Mouse (Mus musculus): Measurements from ENCODE around the gene Syt8.

Syt8 gene

DNA sequence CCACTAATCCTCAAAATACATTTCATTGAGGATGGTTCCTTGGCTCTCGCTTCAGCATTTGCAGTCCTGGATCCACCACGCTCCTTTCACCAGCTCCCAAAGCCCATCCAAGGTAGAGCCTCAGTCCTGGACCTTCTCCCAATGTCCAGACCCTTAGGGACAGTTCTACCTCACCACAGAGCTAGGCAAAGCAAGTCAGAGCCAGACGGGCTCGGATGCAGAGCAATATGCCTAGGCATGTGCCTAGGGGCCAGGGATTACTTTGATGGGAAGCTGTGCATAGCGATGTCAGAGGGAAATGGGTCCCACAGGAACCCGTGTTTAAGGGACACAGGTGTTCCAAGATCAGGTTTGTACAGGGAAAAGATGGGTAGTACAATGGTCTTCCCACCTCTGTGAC is 10.7 kb downstream of the Syt8 start:
- no peak for DNase-seq (ENCODE audit: low read depth, low spot score)

DNA sequence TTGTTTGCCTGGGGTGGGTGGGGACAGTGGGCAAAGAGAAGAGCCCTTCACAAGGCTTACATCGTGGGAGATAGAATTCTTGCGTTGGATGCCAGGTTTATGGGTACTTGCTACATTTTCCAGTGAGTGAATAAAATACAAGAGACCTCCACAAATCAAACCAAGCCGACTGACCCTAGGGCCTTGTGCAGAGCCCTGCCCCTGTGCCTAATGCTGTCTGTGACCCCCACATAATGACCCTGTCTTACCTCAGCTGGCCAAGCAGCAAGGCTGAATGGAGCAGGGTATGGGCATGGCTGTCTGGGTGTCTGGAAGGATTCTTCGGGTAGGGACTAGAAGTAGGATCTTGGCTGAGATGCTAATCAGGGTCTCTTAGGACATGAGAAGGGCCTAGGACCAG is 11.6 kb downstream of the Syt8 start:
- DNase-seq (ENCODE audit: low read depth, low spot score): no peak

DNA sequence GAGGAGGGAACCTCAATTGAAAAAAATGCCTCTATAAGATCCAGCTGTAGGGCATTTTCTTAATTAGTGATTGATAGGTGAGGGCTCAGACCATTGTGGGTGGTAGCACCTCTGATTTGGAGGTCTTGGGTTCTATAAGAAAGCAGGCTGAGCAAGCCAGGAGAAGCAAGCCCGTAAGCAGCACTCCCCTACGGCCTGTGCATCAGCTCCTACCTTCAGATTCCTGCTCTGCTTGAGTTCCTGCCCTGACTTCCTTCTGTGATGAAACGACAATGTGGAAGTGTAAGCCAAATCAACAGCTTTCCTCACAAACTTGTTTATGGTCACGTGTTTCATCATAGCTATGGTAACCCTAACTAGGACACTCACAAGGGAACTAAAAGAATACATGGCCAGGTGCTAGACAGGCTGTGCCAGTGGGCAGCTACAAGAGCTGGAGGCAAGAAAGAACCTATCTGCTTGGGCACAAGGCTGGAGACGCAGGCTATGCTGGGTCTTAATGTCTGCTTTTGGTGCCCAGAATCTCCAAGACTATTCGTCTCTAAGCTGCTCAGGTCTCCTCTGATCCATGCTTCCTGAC is 14.5 kb downstream of the Syt8 start:
- DNase-seq (ENCODE audit: low read depth, low spot score): no peak

DNA sequence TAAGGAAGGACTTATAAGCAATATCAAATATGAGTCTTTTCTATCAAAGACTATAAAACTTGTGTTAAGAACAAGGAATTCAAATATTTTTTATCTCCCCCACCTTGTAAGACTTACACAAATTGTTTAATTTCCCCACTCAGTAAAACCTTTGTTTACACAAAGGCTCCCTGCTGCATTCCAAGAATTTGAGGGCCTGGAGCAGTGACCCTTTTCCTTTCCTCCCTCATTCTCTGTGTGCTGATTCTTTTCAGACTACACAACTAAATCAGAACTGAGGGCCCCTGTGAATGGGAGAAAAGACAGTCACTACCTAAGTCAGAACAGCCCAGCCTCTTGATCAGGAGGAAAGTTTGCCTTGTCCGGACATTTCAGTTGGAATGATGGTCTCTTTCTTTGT is 20.1 kb downstream of the Syt8 start:
- no peak for DNase-seq (ENCODE audit: low read depth, low spot score)

DNA sequence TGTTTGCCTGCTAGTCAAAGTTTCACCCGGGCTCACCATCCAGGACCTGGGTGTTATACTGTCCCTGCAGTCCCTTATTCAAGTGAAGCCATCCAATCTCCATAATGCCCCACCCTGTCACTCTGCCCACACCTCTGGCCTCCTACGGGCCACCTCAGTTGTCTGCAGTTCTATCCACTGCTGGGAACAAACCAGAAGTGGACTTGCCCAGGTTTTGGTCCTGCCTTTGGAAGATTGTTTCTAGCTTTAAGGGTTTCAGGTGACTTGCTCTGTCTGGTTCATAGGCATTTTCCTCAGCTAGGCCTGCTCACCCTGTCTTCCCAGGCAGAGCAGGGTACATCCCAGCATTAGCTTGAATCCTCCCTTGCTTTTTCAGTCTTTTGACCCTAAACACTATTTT is 20.6 kb downstream of the Syt8 start:
- no peak for DNase-seq (ENCODE audit: low read depth, low spot score)

DNA sequence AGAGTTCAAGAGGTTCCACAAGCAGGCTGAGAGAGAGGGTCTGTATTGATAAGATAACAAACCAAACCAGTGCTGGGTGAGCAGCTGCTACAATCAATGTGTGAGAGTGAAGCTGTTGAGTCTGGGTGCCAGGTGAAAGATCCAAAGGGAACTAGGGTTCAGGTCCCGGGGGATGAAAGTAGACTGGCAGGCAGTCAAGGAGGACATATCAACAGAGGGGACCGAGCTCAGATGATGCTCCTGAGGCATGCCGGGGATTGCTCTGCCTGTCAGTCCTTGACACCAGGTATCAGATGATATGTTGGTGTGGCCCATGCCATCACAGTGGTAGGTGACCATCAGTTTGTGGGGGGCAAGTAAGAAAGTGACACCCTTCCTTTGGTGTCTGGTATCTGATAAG is 22.2 kb downstream of the Syt8 start:
- no peak for DNase-seq (ENCODE audit: low read depth, low spot score)

DNA sequence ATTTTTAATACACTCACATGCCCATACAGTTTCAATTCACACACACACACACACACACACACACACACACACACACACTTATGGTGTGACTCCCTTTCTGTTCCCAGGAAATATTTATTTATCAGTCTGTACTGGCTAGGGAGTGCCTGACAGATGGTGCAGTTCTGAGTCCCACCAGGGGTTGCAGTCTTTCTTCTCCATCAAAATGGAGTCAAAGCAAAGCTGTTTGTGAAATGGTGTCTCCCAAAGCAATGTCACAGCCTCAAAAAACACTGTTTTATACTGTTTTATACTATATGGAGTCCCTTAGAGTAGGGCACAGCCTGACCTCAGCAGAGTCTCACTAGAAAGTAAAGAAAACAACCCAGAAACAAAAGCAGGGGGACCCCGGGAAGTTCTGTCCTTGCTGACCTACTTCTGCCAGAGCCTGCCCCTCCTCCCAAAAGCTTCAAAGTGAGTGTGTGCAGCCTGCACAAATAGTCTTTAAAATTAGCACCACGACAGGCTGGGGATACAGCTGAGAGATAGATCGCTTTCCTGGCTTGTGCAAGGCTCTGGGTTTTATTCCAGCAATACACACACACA is 22.7 kb downstream of the Syt8 start:
- DNase-seq (ENCODE audit: low read depth, low spot score): no peak

DNA sequence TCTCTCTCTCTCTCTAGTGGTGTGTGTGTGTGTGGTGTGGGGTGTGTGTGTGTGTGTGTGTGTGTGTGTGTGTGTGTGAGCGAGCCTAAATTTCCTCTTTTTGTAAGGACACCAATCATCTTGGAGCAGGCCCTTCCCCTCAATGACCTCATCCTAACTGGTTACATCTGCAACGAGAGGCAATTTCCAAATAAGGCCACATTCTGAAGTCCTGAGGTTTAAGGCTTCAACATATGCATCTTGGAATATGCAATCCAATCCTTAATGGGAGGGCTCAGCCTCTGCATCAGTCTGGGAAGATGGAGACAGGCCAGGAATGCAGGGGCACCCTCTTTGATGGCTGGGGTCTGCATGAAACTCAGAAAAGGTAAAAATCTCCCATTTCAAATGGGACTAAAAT is 23.4 kb downstream of the Syt8 start:
- no peak for DNase-seq (ENCODE audit: low read depth, low spot score)

DNA sequence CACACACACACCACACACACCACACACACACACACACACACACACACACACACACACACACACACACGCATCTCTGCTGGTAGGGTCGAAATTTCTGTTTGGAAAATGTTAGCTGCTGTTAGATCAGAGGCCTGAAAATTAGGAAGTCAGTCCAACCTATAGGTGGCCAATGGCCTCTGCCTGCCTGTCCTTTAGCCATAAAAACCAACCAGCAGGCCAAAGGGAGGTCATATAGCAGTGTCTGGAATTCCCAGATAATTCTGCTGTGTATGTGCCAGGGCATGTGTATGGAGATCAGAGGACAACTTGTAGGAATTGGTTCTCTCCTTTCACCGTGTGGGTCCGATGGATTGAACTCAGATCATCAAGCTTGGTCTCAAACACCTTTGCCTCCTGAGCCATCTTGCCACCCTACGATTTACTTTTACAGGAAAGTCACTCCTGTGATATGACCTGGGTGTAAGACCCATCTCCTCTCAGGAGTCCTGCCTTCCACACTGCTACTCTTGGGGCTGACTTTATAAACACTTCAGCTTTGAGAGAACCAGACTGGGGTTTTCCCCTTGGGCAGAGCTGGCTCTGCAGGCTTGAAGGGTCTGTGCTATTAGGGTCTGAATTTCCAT is 24.1 kb downstream of the Syt8 start:
- DNase-seq (ENCODE audit: low read depth, low spot score): no peak

DNA sequence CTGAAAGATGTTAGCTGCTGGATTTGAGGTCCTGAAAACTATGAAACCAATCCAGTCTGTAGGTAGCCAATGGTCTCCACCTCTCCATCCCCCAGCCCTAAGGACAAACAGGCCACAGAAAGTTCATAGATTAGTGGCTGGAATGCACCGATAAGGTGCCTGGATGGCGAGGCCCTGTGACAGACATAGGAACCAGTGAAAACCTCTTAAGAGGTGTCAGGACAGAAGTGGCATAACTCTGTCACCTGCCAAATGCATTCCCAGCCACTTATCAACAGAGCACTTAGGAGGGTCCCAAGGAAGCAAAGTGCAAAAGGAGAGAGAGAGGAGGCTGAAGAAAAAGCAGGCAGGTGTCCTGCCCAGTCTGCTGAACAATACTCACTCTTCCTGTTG is 24.6 kb downstream of the Syt8 start:
- no peak for DNase-seq (ENCODE audit: low read depth, low spot score)

DNA sequence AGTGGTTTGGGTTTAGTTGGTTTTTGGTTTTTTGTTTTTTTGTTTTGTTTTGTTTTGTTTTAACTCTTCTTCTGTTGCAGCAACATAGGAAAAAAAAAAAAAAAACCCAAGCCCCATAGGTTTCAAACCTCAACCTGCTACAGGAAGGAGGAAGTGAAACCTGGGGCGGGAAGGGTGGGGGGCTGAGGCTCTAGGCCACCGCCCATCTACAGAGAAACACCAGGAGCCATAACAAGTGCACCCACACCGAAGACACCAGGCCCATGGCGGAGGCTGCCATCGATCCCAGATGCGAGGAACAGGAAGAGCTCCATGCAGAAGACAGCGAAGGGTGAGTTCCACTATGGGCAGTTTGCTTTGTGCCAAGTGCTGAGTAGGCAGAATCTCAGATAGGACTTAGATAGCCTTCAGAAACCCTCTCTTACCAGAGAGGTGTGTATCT is 26.0 kb downstream of the Syt8 start, which contains the start of gene Lsp1:
Gene Lsp1 (plus strand): TSS at position 174 of the 442 bp plus-strand sequence.
- no peak for DNase-seq (ENCODE audit: low read depth, low spot score)

DNA sequence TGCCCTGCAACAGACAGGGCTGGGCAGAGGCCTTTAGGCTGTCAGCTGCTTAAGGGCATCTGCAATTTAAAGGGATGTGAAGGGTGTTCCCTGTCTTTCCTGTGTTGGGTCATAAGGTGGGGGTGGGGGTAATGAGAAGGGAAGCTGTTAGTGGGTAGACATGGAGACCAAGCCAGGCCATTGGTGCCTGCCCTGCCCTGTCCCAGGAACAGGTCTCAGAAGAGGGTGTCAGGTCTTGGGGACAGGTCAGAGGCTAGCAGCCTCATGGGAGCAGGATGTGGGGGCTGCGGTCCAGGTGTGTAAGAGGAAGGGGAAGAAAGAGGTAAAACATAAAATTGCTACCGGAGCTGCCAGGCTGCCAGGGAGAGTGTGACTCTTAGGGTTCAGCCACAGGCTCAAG is 26.8 kb downstream of the Syt8 start:
- DNase-seq (ENCODE audit: low read depth, low spot score): no peak

DNA sequence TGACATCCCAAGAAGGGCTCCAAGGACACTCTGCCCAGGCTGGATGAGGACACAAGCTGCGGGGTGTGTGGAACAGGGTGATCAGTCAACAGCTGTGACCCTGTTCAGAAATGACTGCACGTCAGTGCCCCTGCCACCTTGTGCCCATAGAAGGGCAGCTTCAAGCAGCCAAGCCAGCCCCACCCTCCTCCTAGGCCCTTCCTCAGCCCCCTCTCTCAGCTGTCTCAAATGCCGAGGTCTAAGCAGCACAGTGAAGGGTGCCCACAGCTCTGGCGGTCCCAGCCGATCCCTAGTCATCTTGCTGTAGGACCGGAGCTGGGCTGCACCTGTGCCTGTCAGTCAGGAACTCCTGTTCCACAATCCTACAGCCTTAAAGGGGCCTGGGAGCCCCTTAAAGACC is 27.5 kb downstream of the Syt8 start:
- DNase-seq (ENCODE audit: low read depth, low spot score): no peak

DNA sequence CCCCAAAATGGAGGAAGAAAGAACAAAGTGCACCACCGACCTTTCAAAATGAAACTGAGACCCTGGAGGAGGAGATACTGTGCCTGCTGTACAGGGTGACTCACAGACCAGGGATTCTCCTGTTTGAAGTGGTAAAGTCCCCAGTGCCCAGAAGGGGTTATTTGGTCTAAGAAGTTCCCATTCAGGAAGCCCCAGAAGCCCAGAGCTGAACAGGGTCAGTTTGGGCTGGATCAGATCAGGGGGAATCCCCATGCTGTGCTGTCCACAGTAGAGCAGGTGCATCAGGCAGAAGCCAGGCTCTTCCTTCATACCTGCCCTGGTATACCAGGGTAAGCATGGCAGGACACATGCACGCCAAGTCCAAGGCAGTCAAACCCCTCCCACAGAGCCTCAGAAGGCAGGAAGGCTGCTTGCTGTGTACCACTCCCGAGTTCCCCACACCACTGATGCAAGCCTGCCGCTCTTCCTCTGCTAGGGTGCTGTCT is 28.0 kb downstream of the Syt8 start:
- DNase-seq (ENCODE audit: low read depth, low spot score): no peak

DNA sequence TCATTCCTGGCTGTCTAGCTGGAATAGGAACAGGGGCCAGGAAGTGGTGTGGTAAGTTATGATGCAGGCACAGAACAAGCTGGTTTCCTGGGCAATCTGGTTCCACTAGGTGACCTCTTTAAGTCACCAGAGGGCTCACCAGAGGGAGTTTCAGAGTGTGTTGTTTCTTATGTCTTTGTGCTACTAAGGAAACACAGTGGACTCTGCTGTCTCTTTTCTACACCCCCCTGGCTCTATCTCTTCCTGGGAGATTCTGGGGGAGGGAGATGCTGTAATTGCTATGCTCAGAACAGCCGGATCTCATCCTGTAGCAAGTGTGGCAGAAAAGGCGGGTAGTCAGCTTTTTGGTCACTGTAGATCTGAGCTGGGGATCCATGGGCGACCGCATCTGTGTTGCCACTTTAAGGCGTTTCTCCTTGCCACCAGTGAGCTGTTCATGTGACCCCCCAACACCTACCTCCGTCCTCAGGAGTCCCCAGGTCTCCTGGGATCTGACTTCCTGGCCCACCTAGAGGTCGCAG is 35.6 kb downstream of the Syt8 start:
- no peak for DNase-seq (ENCODE audit: low read depth, low spot score)

DNA sequence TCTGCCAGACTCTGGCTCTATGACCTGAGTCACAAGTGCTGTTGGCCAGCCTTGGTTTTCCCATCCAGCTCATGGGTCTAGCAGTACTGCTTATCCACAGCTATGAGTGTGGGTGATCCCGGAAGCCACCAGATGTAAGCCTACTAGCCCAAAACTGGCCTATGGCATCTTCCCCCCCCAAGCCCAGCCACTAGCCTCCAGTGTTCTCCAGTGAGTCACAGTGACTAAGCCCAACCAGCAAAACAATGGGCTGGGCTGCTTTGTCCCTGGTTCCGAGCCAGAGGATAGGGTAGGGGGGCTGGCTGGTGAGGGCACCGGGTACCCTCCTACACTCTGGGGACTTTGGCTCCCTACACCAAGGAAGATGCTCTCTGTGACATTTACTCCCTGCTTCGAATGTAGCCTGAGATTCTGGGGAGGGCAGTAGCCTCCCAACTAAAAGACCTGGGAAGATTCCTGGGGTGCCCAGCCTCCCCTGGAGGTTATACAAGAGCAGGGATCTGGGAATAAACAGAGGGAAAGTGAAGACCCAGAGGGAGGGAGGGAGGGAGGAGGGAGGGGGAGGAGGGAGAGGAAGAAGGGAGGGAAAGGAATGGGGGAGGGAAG is 36.3 kb downstream of the Syt8 start:
- no peak for DNase-seq (ENCODE audit: low read depth, low spot score)

DNA sequence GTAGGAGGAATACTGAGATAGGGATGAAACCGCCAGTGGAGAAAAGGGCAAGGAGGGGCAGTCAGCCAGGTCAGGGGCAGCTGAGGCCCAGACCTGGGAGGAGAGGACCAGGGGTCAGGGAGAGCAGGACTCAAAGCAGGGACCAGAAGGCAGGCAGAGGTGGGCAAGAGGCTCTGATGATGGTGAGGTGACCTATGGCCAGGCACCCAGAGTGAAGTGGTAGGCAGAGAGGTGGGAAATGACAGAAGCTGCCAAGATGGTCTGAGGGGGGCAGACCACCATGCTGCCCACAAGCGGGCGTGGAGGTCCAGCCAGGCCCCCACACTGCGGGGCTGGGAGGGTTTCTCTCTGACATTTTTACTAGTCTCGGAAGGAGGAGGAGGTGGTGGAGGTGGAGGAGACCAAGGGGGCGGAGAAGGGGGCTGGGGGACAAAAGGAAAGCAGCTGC is 36.8 kb downstream of the Syt8 start:
- no peak for DNase-seq (ENCODE audit: low read depth, low spot score)

DNA sequence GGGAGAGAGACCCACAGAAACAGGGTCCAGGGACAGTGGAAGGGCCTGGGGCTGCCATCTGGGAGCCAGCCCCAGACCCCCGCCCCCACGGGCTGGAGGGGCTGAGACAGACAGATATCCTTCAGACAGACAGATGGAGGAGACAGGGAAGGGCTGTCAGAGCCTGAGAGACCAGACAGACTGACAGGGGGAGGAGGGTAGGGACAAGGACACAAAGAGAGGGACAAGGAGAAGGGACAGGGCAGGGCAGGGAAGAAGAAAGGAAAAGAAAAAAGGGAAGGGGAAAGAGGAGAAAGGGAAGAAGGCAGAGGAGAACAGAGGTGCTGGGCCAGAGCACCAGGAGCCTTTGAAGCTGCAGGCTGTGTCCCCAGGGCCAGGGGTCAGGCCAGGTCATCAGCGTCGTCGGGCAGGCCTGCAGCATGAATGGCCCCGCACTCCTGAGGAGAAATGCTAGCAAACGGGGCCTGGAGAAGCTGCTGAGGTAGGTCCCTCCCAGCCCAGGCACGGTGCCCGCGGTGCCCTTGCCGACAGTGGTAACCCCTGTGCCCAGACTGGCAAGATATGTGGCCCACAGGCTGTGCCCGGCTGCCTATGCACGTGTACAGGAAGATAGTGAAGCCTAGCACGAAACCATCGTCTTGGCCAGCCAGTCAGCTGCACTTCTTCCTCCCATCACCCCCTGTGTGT is 37.4 kb downstream of the Syt8 start:
- no peak for DNase-seq (ENCODE audit: low read depth, low spot score)

DNA sequence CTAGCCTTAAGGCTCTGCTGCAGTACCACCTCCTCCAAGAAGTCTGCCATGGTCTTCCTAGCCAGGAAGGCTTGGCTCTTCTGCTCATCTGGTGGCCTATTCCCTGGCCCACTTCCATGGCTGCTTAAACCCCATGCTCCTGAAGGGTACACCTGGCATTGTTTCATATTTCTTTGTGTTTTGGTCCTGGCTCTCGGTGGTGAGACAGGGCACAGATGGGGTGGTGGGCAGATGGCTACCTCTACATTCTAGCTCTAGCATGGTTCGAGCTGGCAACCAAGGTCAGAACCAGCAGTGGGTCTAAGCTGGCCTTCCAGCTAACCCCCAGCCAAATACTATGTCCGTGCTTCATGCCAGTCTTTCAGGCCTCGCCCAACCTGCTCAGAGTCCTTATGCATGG is 38.3 kb downstream of the Syt8 start:
- no peak for DNase-seq (ENCODE audit: low read depth, low spot score)

DNA sequence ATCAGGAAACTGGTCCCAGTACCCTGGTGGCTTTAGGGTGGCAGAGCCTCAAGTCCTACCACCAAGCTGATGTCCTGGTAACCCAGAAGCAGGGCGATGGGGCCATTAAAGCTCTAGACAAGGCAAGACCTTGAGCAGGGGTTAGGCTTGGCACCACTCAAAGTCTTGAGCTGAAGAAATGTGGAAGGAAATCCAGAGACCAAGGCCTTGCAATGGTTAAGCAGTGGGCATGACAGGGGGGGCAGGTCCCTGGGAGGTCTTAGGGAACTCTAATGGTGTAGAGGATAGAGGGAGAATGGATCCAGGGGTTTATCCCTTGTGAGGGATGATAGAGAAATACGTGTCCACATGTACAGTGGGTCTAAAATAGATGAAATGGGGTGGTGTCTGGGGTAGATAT is 38.8 kb downstream of the Syt8 start:
- DNase-seq (ENCODE audit: low read depth, low spot score): no peak

DNA sequence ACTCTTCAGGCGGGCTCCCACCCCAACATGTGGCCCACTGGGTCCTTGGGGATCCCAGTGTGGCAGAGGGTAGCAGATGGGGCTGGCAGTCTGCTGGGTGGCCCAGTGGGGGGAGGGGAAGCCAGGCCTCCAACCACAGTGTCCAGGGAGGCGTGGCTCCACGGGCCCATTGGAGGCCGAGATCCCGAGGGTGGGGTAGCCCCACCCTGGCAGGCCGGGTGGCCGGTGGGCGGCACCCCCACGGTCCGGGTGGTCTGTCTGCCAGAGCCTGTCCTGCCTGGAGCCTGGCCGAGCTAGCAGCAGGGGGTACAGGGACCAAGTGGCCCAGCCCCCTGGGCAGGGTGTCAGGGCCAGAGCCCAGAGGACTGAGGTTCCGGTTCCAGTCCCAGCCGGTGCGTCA is 40.1 kb downstream of the Syt8 start:
- no peak for DNase-seq (ENCODE audit: low read depth, low spot score)

DNA sequence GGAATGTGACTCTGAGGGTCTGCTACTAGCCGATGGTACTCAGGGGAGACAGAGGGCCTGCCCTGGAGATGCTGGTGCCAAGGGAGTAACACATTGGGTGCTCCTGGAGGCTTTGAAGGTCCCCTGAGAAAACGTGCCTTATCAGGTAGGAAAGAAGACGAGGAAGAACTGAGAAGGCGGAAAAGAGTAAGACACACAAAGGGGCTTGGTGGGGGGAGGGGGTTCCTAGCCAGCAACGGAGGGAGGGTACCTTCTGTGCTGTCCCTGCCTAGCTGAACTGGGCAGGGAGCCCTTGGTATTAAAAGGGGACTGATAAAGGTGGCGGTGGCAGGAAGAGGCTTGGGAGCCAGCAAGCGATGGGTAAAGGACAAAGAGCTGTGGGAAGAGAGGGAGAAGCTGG is 41.0 kb downstream of the Syt8 start:
- DNase-seq (ENCODE audit: low read depth, low spot score): no peak

All from R1 (cell line).